ENCODE assay signal across 7 mouse cellular contexts in the genomic region with DNA sequence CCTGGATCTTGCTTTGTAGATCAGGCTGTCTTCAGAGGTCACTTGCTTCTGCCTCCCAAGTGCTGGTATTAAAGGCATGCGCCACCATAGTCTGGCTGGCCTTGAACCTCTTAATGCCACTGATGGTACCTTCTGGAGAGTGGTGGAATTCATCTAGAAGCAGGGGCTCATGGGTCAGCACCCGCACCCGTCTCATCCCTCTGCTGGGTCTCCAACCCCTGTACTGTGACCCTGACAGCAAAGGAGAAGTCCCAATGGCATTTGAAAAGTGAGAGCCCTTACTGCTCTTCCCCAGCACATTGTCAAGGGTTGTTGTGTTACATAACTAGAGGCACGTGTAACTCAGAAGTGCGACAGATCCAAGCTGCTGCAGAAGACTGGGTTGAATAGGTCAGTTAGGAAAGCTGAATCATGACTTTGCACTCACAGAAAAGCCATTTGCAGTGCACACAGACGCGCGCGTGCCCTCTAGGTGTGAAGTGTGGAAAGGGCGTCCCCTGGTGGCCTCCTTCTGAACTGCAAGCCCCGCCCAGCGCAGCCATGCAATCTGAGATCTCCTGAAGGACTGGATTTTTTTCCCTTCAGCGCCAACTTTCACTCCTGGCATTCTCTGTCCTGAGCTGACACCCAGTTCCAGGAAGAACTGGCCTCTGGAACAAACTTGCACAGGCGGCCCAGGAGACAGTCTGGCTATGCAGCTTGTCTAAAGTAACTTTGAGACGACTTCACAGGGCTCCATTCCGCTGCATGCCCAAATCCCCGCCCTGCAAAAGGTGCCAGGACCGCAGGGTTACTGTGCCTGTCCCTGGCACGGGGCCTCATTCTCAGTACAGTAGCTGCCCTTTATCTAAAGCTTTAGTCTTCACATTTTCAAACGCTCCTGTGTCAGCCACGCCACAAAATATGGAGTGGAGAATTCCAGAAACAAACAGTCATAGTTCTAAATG. TPM values are rescaled to one million over a fixed set of nuclear protein-coding genes. Genes with fewer than 3 reads are reported as not detected.
DNase-seq lines count a peak whose midpoint lies in the region; ATAC-seq lines count a peak whose summit lies in the region.

No protein-coding gene starts in this region.

- H3K27ac ChIP-seq in embryonic facial prominence, embryonic 10.5 days (replicated peaks): no peak overlapping the region
- H3K27ac ChIP-seq in midbrain, embryonic 14.5 days (replicated peaks; ENCODE audit: low read depth, low read length): no peak overlapping the region

- no peaks in the 10 kb centered on the region for H3K9me3 ChIP-seq in embryonic facial prominence, embryonic 10.5 days
- no peaks in the 10 kb centered on the region for H3K9me3 ChIP-seq in midbrain, embryonic 14.5 days (ENCODE audit: control insufficient read depth, low read length)

- no peak overlapping the region for H3K9ac ChIP-seq in midbrain, embryonic 14.5 days (replicated peaks; ENCODE audit: low read length)

- H3K4me3 ChIP-seq in embryonic facial prominence, embryonic 10.5 days: 0 out of 2 replicates have a peak overlapping the region, but pooled peaks have one; percentile 0
- H3K4me3 ChIP-seq in midbrain, embryonic 14.5 days (replicated peaks; ENCODE audit: low read depth, low read length): no peak overlapping the region

- ATAC-seq in granulocyte monocyte progenitor cell, adult 5-6 weeks (replicated peaks; ENCODE audit: poor library complexity, severe bottlenecking): peak; percentile 92
- ATAC-seq in midbrain, embryonic 14.5 days (ENCODE audit: low FRiP score, low TSS enrichment): peak; percentile 55

- intact Hi-C loops in left cerebral cortex, postnatal 4 days (cut with DNase I): loop anchor here (5.0 kb wide), 1 partner anchor 88 kb away; no protein-coding TSS in a partner anchor

- peaks cover 45% of the 10 kb centered on the region for H3K27me3 ChIP-seq in embryonic facial prominence, embryonic 10.5 days (replicated peaks; ENCODE audit: low read depth, poor library complexity, severe bottlenecking)
- no peaks in the 10 kb centered on the region for H3K27me3 ChIP-seq in midbrain, embryonic 14.5 days (ENCODE audit: control insufficient read depth, insufficient read depth, low read length)

- DNase-seq in adrenal gland, adult 8-10 months: peak; percentile 88
- DNase-seq in embryonic facial prominence, embryonic 10.5 days (ENCODE audit: low spot score): peak; percentile 91
- DNase-seq in kidney, adult 11 months: peak; percentile 98
- peak; percentile 92 for DNase-seq in left cerebral cortex, postnatal 4 days
- peak; percentile 94 for DNase-seq in midbrain, embryonic 14.5 days
- peak; percentile 55 for DNase-seq in spleen, adult 12 weeks (ENCODE audit: low spot score)

- no peak overlapping the region for H3K4me2 ChIP-seq in midbrain, embryonic 14.5 days (ENCODE audit: low read length)

- peaks cover 10% of the 10 kb centered on the region for H3K4me1 ChIP-seq in embryonic facial prominence, embryonic 10.5 days
- H3K4me1 ChIP-seq in midbrain, embryonic 14.5 days (ENCODE audit: control insufficient read depth, insufficient read depth, low read length): no peaks in the 10 kb centered on the region; the same call in 1 of the 2 replicates

- H3K36me3 ChIP-seq in embryonic facial prominence, embryonic 10.5 days (replicated peaks): no peaks in the 10 kb centered on the region
- no peaks in the 10 kb centered on the region for H3K36me3 ChIP-seq in midbrain, embryonic 14.5 days (ENCODE audit: control insufficient read depth, insufficient read depth, low read length)

- WGBS in embryonic facial prominence, embryonic 10.5 days: 31% methylated on average over 21 of the region's 21 CpGs
- WGBS in midbrain, embryonic 14.5 days: 30% methylated on average over 21 of the region's 21 CpGs

RNA-seq across cellular contexts. Expression of a gene that starts 21.1 kb away (rescaled TPM):
- 10 to 100 TPM; 40.1 to 81.5 (median 56.4) TPM for total RNA-seq in adrenal gland, adult 8-10 months (2022)
- polyA plus RNA-seq in embryonic facial prominence, embryonic 10.5 days (2016; fragmentation: Nextera tagmentation; extraction: Ambion mirVana): 49.1 and 65.3 TPM in 2 replicates
- not detected in 2 replicates for total RNA-seq in granulocyte monocyte progenitor cell, adult 5-6 weeks (2014; fragmentation: Nextera tagmentation)
- not detected in 2 replicates for total RNA-seq in granulocyte monocyte progenitor cell, adult 5-6 weeks (2017)
- total RNA-seq in left cerebral cortex, postnatal 4 days (2021): 10 to 100 TPM; 42.6 to 50.1 TPM
- 52.9 and 87.2 TPM in 2 replicates for polyA plus RNA-seq in midbrain, embryonic 14.5 days (2014; fragmentation: Nextera tagmentation; extraction: Ambion mirVana)

RNA-seq across cellular contexts. Expression of a gene that starts 52.0 kb away (rescaled TPM):
- 10 to 100 TPM; 23.5 to 30.6 (median 24.6) TPM for total RNA-seq in adrenal gland, adult 8-10 months (2022)
- polyA plus RNA-seq in embryonic facial prominence, embryonic 10.5 days (2016; fragmentation: Nextera tagmentation; extraction: Ambion mirVana): 57.6 and 61.4 TPM in 2 replicates
- total RNA-seq in granulocyte monocyte progenitor cell, adult 5-6 weeks (2014; fragmentation: Nextera tagmentation): 20.3 and 41.9 TPM in 2 replicates
- total RNA-seq in granulocyte monocyte progenitor cell, adult 5-6 weeks (2017): 32.6 and 40.4 TPM in 2 replicates
- total RNA-seq in left cerebral cortex, postnatal 4 days (2021): 10 to 100 TPM; 29.1 to 31.8 TPM
- 23.6 and 25.5 TPM in 2 replicates for polyA plus RNA-seq in midbrain, embryonic 14.5 days (2014; fragmentation: Nextera tagmentation; extraction: Ambion mirVana)

RNA-seq across cellular contexts. Expression of a gene that starts 58.2 kb away (rescaled TPM):
- total RNA-seq in adrenal gland, adult 8-10 months (2022): 10 to 100 TPM; 30.9 to 60.3 (median 45.3) TPM
- 19.9 and 22.0 TPM in 2 replicates for polyA plus RNA-seq in embryonic facial prominence, embryonic 10.5 days (2016; fragmentation: Nextera tagmentation; extraction: Ambion mirVana)
- 7.3 and 30.1 TPM in 2 replicates for total RNA-seq in granulocyte monocyte progenitor cell, adult 5-6 weeks (2014; fragmentation: Nextera tagmentation)
- 7.8 and 16.2 TPM in 2 replicates for total RNA-seq in granulocyte monocyte progenitor cell, adult 5-6 weeks (2017)
- 10 to 100 TPM; 51.5 to 53.3 TPM for total RNA-seq in left cerebral cortex, postnatal 4 days (2021)
- 9.5 and 14.8 TPM in 2 replicates for polyA plus RNA-seq in midbrain, embryonic 14.5 days (2014; fragmentation: Nextera tagmentation; extraction: Ambion mirVana)

Comparison
In these comparisons a context has a peak if more than half of its experiments do, and no peak if none do; other contexts are left out.
1. RNA of a gene that starts 21.1 kb away (total RNA-seq): 40.1 to 81.5 TPM in adrenal gland, adult 8-10 months and 42.6 to 50.1 TPM in left cerebral cortex, postnatal 4 days; not detected in granulocyte monocyte progenitor cell, adult 5-6 weeks; every median in the first group is over 10 times any median in the second.
2. Peak in every context shown above with its lines, with median percentiles within 50 percentile points of each other: DNase-seq.